Mouse (Mus musculus): ENCODE data around the gene Fos.

DNA sequence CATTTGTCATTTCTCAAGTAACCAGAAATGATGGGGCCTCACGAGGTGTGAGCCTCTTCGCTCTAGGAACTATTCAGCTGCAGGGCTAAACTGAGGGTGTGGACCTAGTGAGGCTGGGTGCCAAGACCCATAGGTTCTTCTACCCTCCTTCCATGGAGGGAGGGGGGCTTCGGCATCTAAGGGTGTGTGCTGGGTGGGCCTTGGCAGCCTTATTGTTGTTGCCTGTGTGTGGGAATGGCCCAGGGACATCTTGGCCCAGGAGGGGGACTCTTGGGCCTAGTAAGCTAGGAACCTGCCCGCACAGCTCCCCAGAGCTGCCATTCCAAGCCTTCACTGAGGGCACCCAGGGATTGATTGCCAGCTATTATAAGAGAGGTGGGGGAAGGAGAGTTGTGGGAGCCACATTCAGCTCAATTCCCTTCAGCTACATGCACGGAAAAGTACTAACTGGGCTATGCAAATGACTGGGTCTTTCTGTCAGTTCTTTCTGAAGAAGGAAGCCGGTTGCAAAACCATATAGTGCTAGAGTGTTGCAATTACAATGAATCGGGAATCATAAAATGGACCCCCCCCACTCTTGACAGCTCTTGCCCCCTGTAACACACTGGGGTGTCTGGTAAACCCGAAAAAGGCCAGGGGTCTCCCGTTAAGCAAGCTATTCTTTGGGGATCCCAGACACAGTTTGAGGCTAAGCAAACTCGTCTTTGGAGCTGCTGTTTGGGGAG lies 16.6 kb downstream of the Fos start:
- TF ChIP-seq EP300 (IDR thresholded peaks at IDR 0.05; ENCODE audit: low read depth) (no peak), CTCF (IDR thresholded peaks at IDR 0.05; ENCODE audit: low read depth) (no peak)
